Mouse (Mus musculus) thymus, adult 2 months (tissue): ENCODE data around the gene Vmn2r59. TPM values are rescaled to one million over a fixed set of nuclear protein-coding genes. Genes with fewer than 3 reads are reported as not detected.
"Not testable (repeated sequence)": the region's sequence is repeated elsewhere in the genome, so short reads cannot be mapped to it uniquely, and the experiment has no call there.

ENCODE experiments used
- DNase-seq: peaks from one replicate; pipeline ENCODE4 v3.0.0; 2021
- H3K27ac ChIP-seq: fragments of 200-500 bp; 2 replicates; pipeline ENCODE4 v1.5.1; 2012; ENCODE audit warnings: low read length, control low read depth; ENCODE audit not compliant: control insufficient read depth, insufficient read depth
- H3K27me3 ChIP-seq: fragments of 200-500 bp; 2 replicates; pipeline ENCODE4 v1.6.1; 2012; ENCODE audit warnings: mild to moderate bottlenecking, low read length, moderate library complexity, mixed read lengths; ENCODE audit not compliant: control insufficient read depth, insufficient read depth
- H3K36me3 ChIP-seq: fragments of 200-500 bp; 2 replicates; pipeline ENCODE4 v1.6.1; 2012; ENCODE audit warnings: mild to moderate bottlenecking, low read length, moderate library complexity; ENCODE audit not compliant: control insufficient read depth, insufficient read depth
- H3K4me1 ChIP-seq: fragments of 200-500 bp; replicated peaks from 2 replicates; pipeline ENCODE4 v1.6.1; 2012; ENCODE audit warnings: low read length; ENCODE audit not compliant: control insufficient read depth, insufficient read depth
- H3K4me3 ChIP-seq: fragments of 200-500 bp; 2 replicates; pipeline ENCODE4 v1.5.1; 2012; ENCODE audit warnings: mild to moderate bottlenecking, low read length, control low read depth, moderate library complexity; ENCODE audit not compliant: control insufficient read depth, insufficient read depth
- CTCF ChIP-seq: fragments of 200-500 bp; IDR thresholded peaks from 2 replicates; pipeline ENCODE4 v1.5.1; 2012; ENCODE audit warnings: mild to moderate bottlenecking, control low read depth, low read length, moderate library complexity, borderline replicate concordance; ENCODE audit not compliant: control insufficient read depth, poor library complexity, insufficient read depth; ENCODE audit errors: extremely low read depth
- POLR2A ChIP-seq: fragments of 200-500 bp; IDR thresholded peaks from 2 replicates; pipeline ENCODE4 v1.6.1; 2012; ENCODE audit warnings: mild to moderate bottlenecking, low read length, control low read depth, moderate library complexity; ENCODE audit not compliant: control insufficient read depth, poor library complexity, insufficient read depth; ENCODE audit errors: extremely low read depth
- WGBS: fragments of 180-500 bp; shearing (Covaris S2); methylation state at CpG from one replicate; pipeline ENCODE4 v1.1.7; 2018; 5-methylcytosine and 5-hydroxymethylcytosine counted together
- polyA plus RNA-seq: library from polyadenylated mRNA; depleted of rRNA; stranded (reverse); fragments of >200 nt; gene quantifications from 2 replicates; pipeline ENCODE4 v1.2.3, GENCODE M21; 2012; rRNA removed

Vmn2r59 gene
- polyA plus RNA-seq = not detected in 2 replicates

- Histone ChIP-seq H3K36me3 (no peaks in the 10 kb centered on the region), H3K4me3 (no peak within 1 kb of the TSS), H3K27me3 (no peaks in the 10 kb centered on the region), H3K4me1 (no peaks in the 10 kb centered on the region), H3K27ac (no peak within 1 kb of the TSS)
- no peak for DNase-seq
- TF ChIP-seq CTCF (no peak), POLR2A (no peak)
Observed at GRCm38 (mm10) chr7:42058923-42059322, at the start of gene Vmn2r59. Gene Vmn2r59 (minus strand): TSS chr7:42059023.

GRCm38 (mm10) chr7:42107470-42107869 lies 48.6 kb upstream of the Vmn2r59 start, which contains the start of gene Vmn2r60:
Gene Vmn2r60 (plus strand): TSS chr7:42107770.
- H3K27ac ChIP-seq = no peak within 1 kb of the TSS
- no peaks in the 10 kb centered on the region for H3K27me3 ChIP-seq
- TF ChIP-seq CTCF (no peak), POLR2A (no peak)
- 88% methylated on average over 2 of the region's 2 CpGs for WGBS
- no peaks in the 10 kb centered on the region for H3K4me1 ChIP-seq
- no peaks in the 10 kb centered on the region for H3K36me3 ChIP-seq
- H3K4me3 ChIP-seq = no peak within 1 kb of the TSS
- no peak for DNase-seq

GRCm38 (mm10) chr7:42107061-42107460 lies 48.2 kb upstream of the Vmn2r59 start:
- H3K4me1 ChIP-seq, H3K4me3 ChIP-seq, H3K36me3 ChIP-seq, H3K27me3 ChIP-seq, H3K27ac ChIP-seq, DNase-seq: not testable (repeated sequence)
- 80% methylated on average over 14 of the region's 14 CpGs for WGBS

Other genes with a start within 250 kb of the Vmn2r59 start
- gene Vmn2r58, start 186.3 kb downstream of the Vmn2r59 start, polyA plus RNA-seq = not detected in 2 replicates
- not detected in 2 replicates for gene Vmn2r60, start 48.7 kb upstream of the Vmn2r59 start, polyA plus RNA-seq
- not detected in 2 replicates for gene Vmn2r61, start 201.0 kb upstream of the Vmn2r59 start, polyA plus RNA-seq